Mouse (Mus musculus): Measurements from ENCODE around the gene Zbtb44.
A peak's percentile ranks its signal among the peaks of the same experiment; 100 is the strongest.

Zbtb44 gene

GRCm38 (mm10) chr9:31108464-31108863, 78.0 kb downstream of the Zbtb44 start:
- no peak for DNase-seq (ENCODE audit: low read depth, low spot score)

- DNase-seq (ENCODE audit: low read depth, low spot score) = no peak
These were observed 85.1 kb downstream of the Zbtb44 start for GRCm38 (mm10) chr9:31115586-31115985.

- DNase-seq (ENCODE audit: low read depth, low spot score) = no peak
These were observed 86.6 kb downstream of the Zbtb44 start for GRCm38 (mm10) chr9:31117088-31117487.

GRCm38 (mm10) chr9:31117488-31117887, 87.0 kb downstream of the Zbtb44 start:
- DNase-seq (ENCODE audit: low read depth, low spot score) = no peak

GRCm38 (mm10) chr9:31118520-31119298, 88.3 kb downstream of the Zbtb44 start:
- DNase-seq (ENCODE audit: low read depth, low spot score) = no peak

- no peak for DNase-seq (ENCODE audit: low read depth, low spot score)
These were observed 89.0 kb downstream of the Zbtb44 start for GRCm38 (mm10) chr9:31119405-31119804.

GRCm38 (mm10) chr9:31119882-31120532, 89.6 kb downstream of the Zbtb44 start:
- DNase-seq (ENCODE audit: low read depth, low spot score) = peak; percentile 9

- DNase-seq (ENCODE audit: low read depth, low spot score) = peak; percentile 27
These were observed 90.1 kb downstream of the Zbtb44 start for GRCm38 (mm10) chr9:31120533-31120915.

GRCm38 (mm10) chr9:31122464-31123030, 92.1 kb downstream of the Zbtb44 start:
- DNase-seq (ENCODE audit: low read depth, low spot score) = no peak

Data from CD4-positive, CD25-positive, alpha-beta regulatory T cell, adult 2 months (primary cell).